Mouse (Mus musculus): Measurements from ENCODE around the gene Wnt6.

DNA sequence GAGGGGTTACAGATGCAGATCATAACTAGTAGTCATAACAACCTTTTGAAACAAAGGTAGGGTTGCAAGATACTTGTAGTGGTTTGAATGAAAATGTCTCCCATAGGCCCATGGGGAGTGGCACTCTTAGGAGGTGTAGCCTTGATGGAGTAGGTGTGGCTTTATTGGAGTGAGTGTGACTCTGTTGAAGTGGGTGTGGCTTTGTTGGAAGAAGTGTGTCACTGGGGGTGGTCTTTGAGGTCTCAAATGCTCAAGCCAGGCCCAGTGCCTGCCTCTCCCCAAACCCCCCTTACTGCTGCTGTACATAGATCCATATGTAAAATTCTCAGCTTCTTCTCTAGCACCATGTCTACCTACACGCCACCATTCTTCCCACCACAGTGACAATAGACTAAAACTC, 46.8 kb downstream of the Wnt6 start:
- no peak for TF ChIP-seq CTCF (IDR thresholded peaks at IDR 0.05)
- TF ChIP-seq EP300 (IDR thresholded peaks at IDR 0.05), result no peak
